Mouse (Mus musculus) kidney, embryonic 15.5 days (tissue): ENCODE data around the gene Tbc1d8b. TPM values are rescaled to one million over a fixed set of nuclear protein-coding genes. Genes with fewer than 3 reads are reported as not detected.
A peak's percentile ranks its signal among the peaks of the same experiment; 100 is the strongest.

Source experiments
- ATAC-seq: fragments of 200-750 bp; cut with Nextera tagmentation; replicated peaks from 2 replicates; pipeline ENCODE4 v1.8.0; 2017; ENCODE audit warnings: moderate TSS enrichment; ENCODE audit not compliant: low FRiP score
- H3K27ac ChIP-seq: fragments of 300-500 bp; sonication (generic); 2 replicates; pipeline ENCODE4 v1.5.1; 2015; ENCODE audit warnings: mild to moderate bottlenecking, inconsistent platforms
- H3K27me3 ChIP-seq: fragments of 300-500 bp; sonication (generic); 2 replicates; pipeline ENCODE4 v1.6.1; 2015; ENCODE audit warnings: inconsistent platforms
- H3K36me3 ChIP-seq: fragments of 300-500 bp; sonication (generic); 2 replicates; pipeline ENCODE4 v1.6.1; 2015; ENCODE audit warnings: inconsistent platforms
- H3K4me1 ChIP-seq: fragments of 300-500 bp; sonication (generic); 2 replicates; pipeline ENCODE4 v1.6.1; 2015; ENCODE audit warnings: inconsistent platforms
- H3K4me2 ChIP-seq: fragments of 300-500 bp; sonication (generic); 2 replicates; pipeline ENCODE4 v1.6.1; 2015; ENCODE audit warnings: moderate library complexity, mild to moderate bottlenecking, inconsistent platforms
- H3K4me3 ChIP-seq: fragments of 300-500 bp; sonication (generic); replicated peaks from 2 replicates; pipeline ENCODE4 v1.5.1; 2015; ENCODE audit warnings: mild to moderate bottlenecking, inconsistent platforms
- H3K9ac ChIP-seq: fragments of 300-500 bp; sonication (generic); 2 replicates; pipeline ENCODE4 v1.6.1; 2015; ENCODE audit warnings: mild to moderate bottlenecking, inconsistent platforms
- H3K9me3 ChIP-seq: fragments of 300-500 bp; sonication (generic); replicated peaks from 2 replicates; pipeline ENCODE4 v1.6.1; 2016; ENCODE audit warnings: inconsistent platforms
- WGBS: fragments of 180-500 bp; shearing (Covaris S2); methylation state at CpG from one replicate; pipeline ENCODE4 v1.1.7; 2015; ENCODE audit warnings: mixed read lengths; 5-methylcytosine and 5-hydroxymethylcytosine counted together
- polyA plus RNA-seq: library from polyadenylated mRNA; unstranded; fragments of >200 nt; fragmentation: Nextera tagmentation; extraction: Ambion mirVana; gene quantifications from 2 replicates; pipeline ENCODE4 v1.2.1, GENCODE M21; 2015

Gene Tbc1d8b
- 3.0 and 3.3 TPM in 2 replicates for polyA plus RNA-seq

DNA sequence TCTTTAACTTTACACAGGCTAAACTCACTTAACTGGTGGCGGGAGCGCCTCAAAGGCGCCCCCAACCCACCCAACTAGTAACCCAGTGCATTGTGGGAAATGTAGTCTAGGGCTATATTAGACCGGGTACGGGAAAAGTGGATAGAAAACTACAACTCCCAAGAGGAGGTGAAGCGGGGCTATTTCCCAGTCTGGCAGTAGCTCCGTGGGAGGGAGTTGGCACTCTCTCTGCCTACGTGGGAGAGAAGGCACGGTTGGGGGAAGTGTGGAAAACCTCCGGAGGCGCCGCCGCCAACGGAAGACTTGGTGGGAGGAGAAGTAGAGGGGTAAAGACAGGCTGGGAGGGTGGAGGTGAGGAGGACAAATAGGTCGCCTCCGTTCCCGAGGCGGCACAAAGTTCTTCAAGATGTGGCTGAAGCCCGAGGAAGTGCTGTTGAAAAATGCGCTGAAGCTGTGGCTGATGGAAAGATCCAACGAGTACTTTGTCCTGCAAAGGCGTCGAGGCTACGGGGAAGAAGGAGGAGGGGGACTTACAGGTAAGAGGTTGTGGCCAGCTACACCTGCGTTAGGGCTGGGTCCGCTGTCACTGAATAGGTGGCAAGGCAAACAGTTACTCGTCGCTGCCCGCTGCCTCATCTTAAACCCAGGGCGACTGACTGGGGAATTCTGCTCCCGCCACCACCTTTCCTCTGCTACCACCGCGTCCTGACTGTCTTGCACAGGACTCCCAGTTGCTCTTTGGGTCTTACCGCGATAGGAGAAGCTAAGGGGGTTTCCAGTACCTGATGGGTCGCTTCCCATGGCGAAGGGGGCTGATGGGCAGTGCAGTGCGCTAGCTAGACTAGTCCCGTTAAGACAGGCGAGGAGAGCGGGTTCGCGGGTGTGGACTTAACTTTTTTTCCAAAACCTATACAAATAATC is at the start of gene Tbc1d8b:
Gene Tbc1d8b, plus strand, starts transcription at position 222 of the 921 bp plus-strand sequence.
- peak; percentile 99 for ATAC-seq
- Histone ChIP-seq H3K4me1 (no peaks in the 10 kb centered on the region), H3K27ac (peak within 1 kb of the TSS; percentile 45; the same call in 1 of the 2 replicates), H3K27me3 (peaks cover 11% of the 10 kb centered on the region; the same call in 1 of the 2 replicates), H3K4me2 (peak within 1 kb of the TSS; percentile 61), H3K36me3 (no peaks in the 10 kb centered on the region), H3K9ac (peak within 1 kb of the TSS; percentile 55), H3K9me3 (no peaks in the 10 kb centered on the region), H3K4me3 (peak within 1 kb of the TSS; percentile 56)
- 18% methylated on average over 43 of the region's 43 CpGs for WGBS

GRCm38 (mm10) chrX:139639744-139640143 is 45.1 kb upstream of the Tbc1d8b start:
- no peaks in the 10 kb centered on the region for H3K9me3 ChIP-seq
- H3K4me2 ChIP-seq = no peak overlapping the region
- peaks cover 7% of the 10 kb centered on the region for H3K27me3 ChIP-seq
- no peak overlapping the region for H3K4me3 ChIP-seq
- H3K9ac ChIP-seq = no peak overlapping the region
- no peak for ATAC-seq
- WGBS = 55% methylated on average over 2 of the region's 2 CpGs
- no peaks in the 10 kb centered on the region for H3K4me1 ChIP-seq
- no peak overlapping the region for H3K27ac ChIP-seq
- no peaks in the 10 kb centered on the region for H3K36me3 ChIP-seq

DNA sequence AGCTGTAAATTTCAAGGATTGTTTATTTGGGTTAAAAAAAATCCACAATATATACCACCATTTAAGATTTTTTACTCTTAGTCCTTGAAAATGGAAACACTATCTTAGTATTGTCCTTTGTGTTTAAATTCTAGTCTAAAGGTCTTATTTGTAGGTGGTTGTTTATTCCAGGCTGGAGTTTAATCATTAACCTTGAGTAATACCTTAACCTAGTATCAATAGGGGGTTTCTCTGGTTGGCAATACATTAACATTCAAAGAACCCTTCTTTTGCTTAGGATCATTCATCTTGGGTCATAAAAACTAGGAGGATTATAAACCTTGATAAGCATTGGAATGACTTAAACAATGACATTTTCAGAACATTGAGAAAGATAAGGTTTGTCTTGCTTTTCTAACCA is 44.4 kb upstream of the Tbc1d8b start:
- Histone ChIP-seq H3K36me3 (no peaks in the 10 kb centered on the region), H3K9ac (no peak overlapping the region), H3K9me3 (no peaks in the 10 kb centered on the region), H3K4me2 (no peak overlapping the region), H3K27ac (no peak overlapping the region), H3K4me3 (no peak overlapping the region), H3K4me1 (no peaks in the 10 kb centered on the region), H3K27me3 (peaks cover 7% of the 10 kb centered on the region)
- no peak for ATAC-seq

- WGBS = 69% methylated on average over 5 of the region's 5 CpGs
- ATAC-seq = 0 out of 2 replicates have a peak, but pooled peaks have one; percentile 64
- Histone ChIP-seq H3K27me3 (peaks cover 17% of the 10 kb centered on the region; the same call in 1 of the 2 replicates), H3K9me3 (no peaks in the 10 kb centered on the region), H3K27ac (no peak overlapping the region), H3K9ac (no peak overlapping the region), H3K4me2 (no peak overlapping the region), H3K4me3 (no peak overlapping the region), H3K4me1 (no peaks in the 10 kb centered on the region), H3K36me3 (no peaks in the 10 kb centered on the region)
These were observed 32.6 kb upstream of the Tbc1d8b start for GRCm38 (mm10) chrX:139652226-139652625.

DNA sequence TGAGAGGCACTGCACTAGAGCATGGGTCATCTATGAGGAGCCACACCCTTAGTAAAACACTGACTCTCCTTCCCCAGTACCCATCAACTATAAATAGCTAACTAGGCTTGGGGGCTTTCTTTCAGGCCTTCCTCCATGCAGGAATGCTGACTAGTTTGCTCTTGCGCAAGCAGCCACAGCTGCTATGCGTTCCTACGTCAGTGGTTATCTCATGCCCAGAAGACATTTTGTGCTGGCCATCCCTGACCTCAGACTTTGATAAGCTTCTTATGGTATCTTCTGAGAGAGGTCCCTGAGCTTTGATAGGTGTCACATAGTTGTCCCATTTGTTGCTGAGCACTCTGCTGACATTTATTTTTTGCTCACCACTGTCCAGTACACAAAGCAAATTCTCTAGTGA is 31.5 kb upstream of the Tbc1d8b start:
- no peak for ATAC-seq
- no peak overlapping the region for H3K4me3 ChIP-seq

GRCm38 (mm10) chrX:139654350-139655063 is 30.3 kb upstream of the Tbc1d8b start:
- no peak overlapping the region for H3K4me3 ChIP-seq
- no peak overlapping the region for H3K27ac ChIP-seq
- no peak overlapping the region for H3K9ac ChIP-seq
- H3K36me3 ChIP-seq = no peaks in the 10 kb centered on the region
- no peaks in the 10 kb centered on the region for H3K9me3 ChIP-seq
- H3K4me2 ChIP-seq = no peak overlapping the region
- 78% methylated on average over 5 of the region's 5 CpGs for WGBS
- no peaks in the 10 kb centered on the region for H3K4me1 ChIP-seq
- ATAC-seq = no peak
- H3K27me3 ChIP-seq = peaks cover 21% of the 10 kb centered on the region; the same call in 1 of the 2 replicates

More for the DNA sequence above, 31.5 kb upstream of the Tbc1d8b start:
- Histone ChIP-seq H3K4me2 (no peak overlapping the region), H3K4me1 (no peaks in the 10 kb centered on the region), H3K9me3 (no peaks in the 10 kb centered on the region), H3K27ac (no peak overlapping the region), H3K27me3 (peaks cover 17% of the 10 kb centered on the region; the same call in 1 of the 2 replicates), H3K36me3 (no peaks in the 10 kb centered on the region), H3K9ac (no peak overlapping the region)
- WGBS = 81% methylated on average over 3 of the region's 3 CpGs

GRCm38 (mm10) chrX:139662111-139662510 is 22.7 kb upstream of the Tbc1d8b start:
- Histone ChIP-seq H3K9ac (no peak overlapping the region), H3K27ac (no peak overlapping the region), H3K36me3 (no peaks in the 10 kb centered on the region), H3K27me3 (peaks cover 9% of the 10 kb centered on the region; the same call in 1 of the 2 replicates), H3K4me3 (no peak overlapping the region), H3K4me1 (no peaks in the 10 kb centered on the region), H3K4me2 (no peak overlapping the region), H3K9me3 (no peaks in the 10 kb centered on the region)
- 60% methylated on average over 1 of the region's 1 CpGs for WGBS
- no peak for ATAC-seq

- no peak overlapping the region for H3K27ac ChIP-seq
- no peak overlapping the region for H3K4me3 ChIP-seq
- 79% methylated on average over 2 of the region's 2 CpGs for WGBS
- no peaks in the 10 kb centered on the region for H3K4me1 ChIP-seq
- no peak overlapping the region for H3K4me2 ChIP-seq
- peaks cover 15% of the 10 kb centered on the region; the same call in 1 of the 2 replicates for H3K27me3 ChIP-seq
- ATAC-seq = no peak
- no peak overlapping the region for H3K9ac ChIP-seq
- H3K9me3 ChIP-seq = no peaks in the 10 kb centered on the region
- no peaks in the 10 kb centered on the region for H3K36me3 ChIP-seq
These were observed 19.0 kb upstream of the Tbc1d8b start for GRCm38 (mm10) chrX:139665829-139666228.

DNA sequence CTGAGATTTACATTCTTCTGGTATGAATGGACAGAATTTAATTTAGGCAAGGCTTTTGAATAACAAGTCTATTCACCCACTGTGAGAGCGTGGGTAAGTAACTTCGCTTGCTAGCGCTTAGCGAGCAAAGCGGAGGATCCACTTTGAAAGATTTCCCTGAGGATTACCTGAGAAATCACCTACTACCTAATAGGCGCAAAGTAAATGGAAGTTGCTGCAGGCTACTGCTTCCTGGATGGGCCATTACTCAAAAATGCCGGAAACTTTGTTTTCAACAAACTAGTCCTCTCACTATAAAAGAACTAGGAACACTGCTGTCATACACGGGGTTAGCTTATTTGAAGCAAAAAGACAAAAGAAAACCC is 404 bp upstream of the Tbc1d8b start:
- Histone ChIP-seq H3K9ac (peak overlapping the region; percentile 39; the same call in 1 of the 2 replicates), H3K27me3 (peaks cover 11% of the 10 kb centered on the region; the same call in 1 of the 2 replicates), H3K4me1 (no peaks in the 10 kb centered on the region), H3K9me3 (no peaks in the 10 kb centered on the region), H3K4me2 (peak overlapping the region; percentile 56), H3K36me3 (no peaks in the 10 kb centered on the region), H3K4me3 (peak overlapping the region; percentile 56), H3K27ac (no peak overlapping the region; the same call in 1 of the 2 replicates)
- ATAC-seq = peak; percentile 61
- 17% methylated on average over 8 of the region's 8 CpGs for WGBS

- Histone ChIP-seq H3K9ac (no peak within 1 kb of the TSS), H3K27me3 (peaks cover 8% of the 10 kb centered on the region; the same call in 1 of the 2 replicates), H3K9me3 (no peaks in the 10 kb centered on the region), H3K36me3 (no peaks in the 10 kb centered on the region), H3K4me1 (no peaks in the 10 kb centered on the region), H3K27ac (no peak within 1 kb of the TSS), H3K4me3 (no peak within 1 kb of the TSS), H3K4me2 (no peak within 1 kb of the TSS)
- 96% methylated on average over 8 of the region's 8 CpGs for WGBS
- no peak for ATAC-seq
These were observed 29.6 kb downstream of the Tbc1d8b start, which contains the start of gene Gm15013 for GRCm38 (mm10) chrX:139714381-139714780. Gm15013 (minus strand) TSS chrX:139714481.

- ATAC-seq = no peak
- Histone ChIP-seq H3K4me2 (no peak overlapping the region), H3K9ac (no peak overlapping the region), H3K27ac (no peak overlapping the region), H3K27me3 (no peaks in the 10 kb centered on the region; the same call in 1 of the 2 replicates), H3K36me3 (no peaks in the 10 kb centered on the region; the same call in 1 of the 2 replicates), H3K4me3 (no peak overlapping the region), H3K9me3 (no peaks in the 10 kb centered on the region), H3K4me1 (no peaks in the 10 kb centered on the region)
- WGBS = 97% methylated on average over 2 of the region's 2 CpGs
These were observed 37.6 kb downstream of the Tbc1d8b start for GRCm38 (mm10) chrX:139722350-139722749.

DNA sequence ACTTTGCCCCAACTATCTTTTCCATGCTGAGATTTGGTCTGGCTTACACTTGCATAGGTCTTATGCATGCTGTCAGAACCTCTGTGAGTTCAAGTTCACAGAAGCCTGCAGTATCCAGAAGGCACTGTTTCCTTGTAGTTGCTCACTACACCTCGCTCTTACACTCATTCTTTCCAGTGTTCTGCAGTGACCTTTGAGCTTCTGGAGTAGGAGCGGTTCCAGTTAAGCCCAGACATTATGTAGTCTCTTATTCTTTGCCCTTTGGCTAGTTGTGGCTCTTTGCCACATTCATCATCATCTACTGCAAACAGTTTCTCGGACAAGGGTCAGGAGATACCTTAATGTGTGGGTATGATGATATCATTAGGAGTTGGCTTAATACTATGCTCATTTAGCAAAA is 45.7 kb downstream of the Tbc1d8b start:
- 92% methylated on average over 3 of the region's 3 CpGs for WGBS
- ATAC-seq = no peak
- Histone ChIP-seq H3K4me3 (no peak overlapping the region), H3K27me3 (peaks cover 20% of the 10 kb centered on the region), H3K4me1 (no peaks in the 10 kb centered on the region), H3K9me3 (no peaks in the 10 kb centered on the region), H3K27ac (no peak overlapping the region), H3K36me3 (peaks cover 6% of the 10 kb centered on the region; the same call in 1 of the 2 replicates), H3K4me2 (no peak overlapping the region), H3K9ac (no peak overlapping the region)
